Mouse (Mus musculus) brain, embryonic 14.5 days (tissue): ENCODE data around the gene Rb1.

Experiments
- CTCF ChIP-seq: fragments of 200-500 bp; IDR thresholded peaks from 2 replicates; pipeline ENCODE4 v1.5.1; 2012; ENCODE audit warnings: inconsistent platforms, mild to moderate bottlenecking, moderate library complexity, borderline replicate concordance; ENCODE audit not compliant: insufficient read depth, insufficient read length; ENCODE audit errors: extremely low read depth
- POLR2A ChIP-seq: fragments of 200-500 bp; IDR thresholded peaks from 2 replicates; pipeline ENCODE4 v1.6.1; 2012; ENCODE audit warnings: mild to moderate bottlenecking, inconsistent platforms, borderline replicate concordance; ENCODE audit not compliant: poor library complexity, insufficient read depth, insufficient read length, severe bottlenecking; ENCODE audit errors: extremely low read depth

- TF ChIP-seq POLR2A (no peak), CTCF (no peak)
Observed at GRCm38 (mm10) chr14:73210196-73210595, 115.4 kb downstream of the Rb1 start.
